Mouse (Mus musculus) small intestine, adult 2 months (tissue): Measurements from ENCODE around the gene Snrpd2. TPM values are rescaled to one million over a fixed set of nuclear protein-coding genes. Genes with fewer than 3 reads are reported as not detected.

Experiments used
- H3K27ac ChIP-seq: fragments of 200-500 bp; 2 replicates; pipeline ENCODE4 v1.5.1; 2012; ENCODE audit warnings: low read depth, low read length, control low read depth, inconsistent platforms; ENCODE audit not compliant: insufficient read depth
- H3K27me3 ChIP-seq: fragments of 200-500 bp; 2 replicates; pipeline ENCODE4 v1.6.1; 2012; ENCODE audit warnings: mild to moderate bottlenecking, moderate library complexity, low read length, inconsistent platforms; ENCODE audit not compliant: control insufficient read depth, insufficient read depth
- H3K36me3 ChIP-seq: fragments of 200-500 bp; 2 replicates; pipeline ENCODE4 v1.6.1; 2012; ENCODE audit warnings: mild to moderate bottlenecking, low read length, control low read depth, inconsistent platforms; ENCODE audit not compliant: control insufficient read depth, insufficient read depth
- H3K4me1 ChIP-seq: fragments of 200-500 bp; 2 replicates; pipeline ENCODE4 v1.6.1; 2012; ENCODE audit warnings: low read length, inconsistent platforms, mixed read lengths; ENCODE audit not compliant: control insufficient read depth, insufficient read depth, insufficient read length
- H3K4me3 ChIP-seq: fragments of 200-500 bp; 2 replicates; pipeline ENCODE4 v1.5.1; 2012; ENCODE audit warnings: low read depth, mild to moderate bottlenecking, control low read depth, inconsistent platforms, low read length, moderate library complexity
- CTCF ChIP-seq: fragments of 200-500 bp; IDR thresholded peaks from 2 replicates; pipeline ENCODE4 v1.5.1; 2012; ENCODE audit warnings: low read depth, mild to moderate bottlenecking, control low read depth, inconsistent platforms, low read length, moderate library complexity, mixed read lengths; ENCODE audit not compliant: insufficient replicate concordance, insufficient read length; ENCODE audit errors: extremely low read depth
- POLR2A ChIP-seq: fragments of 200-500 bp; IDR thresholded peaks from 2 replicates; pipeline ENCODE4 v1.6.1; 2012; ENCODE audit warnings: low read depth, mild to moderate bottlenecking, control low read depth, inconsistent platforms, low read length, moderate library complexity
- WGBS: fragments of 180-500 bp; shearing (Covaris S2); methylation state at CpG from one replicate; pipeline ENCODE4 v1.1.7; 2018; 5-methylcytosine and 5-hydroxymethylcytosine counted together
- polyA plus RNA-seq: library from polyadenylated mRNA; depleted of rRNA; stranded (reverse); fragments of >200 nt; gene quantifications from 2 replicates; pipeline ENCODE4 v1.2.3, GENCODE M21; 2012; rRNA removed

Snrpd2 gene
- 13.2 and 25.8 TPM in 2 replicates for polyA plus RNA-seq

GRCm38 (mm10) chr7:19149626-19150025 lies at the start of gene Snrpd2:
Gene Snrpd2, plus strand, starts transcription at chr7:19149722.
- TF ChIP-seq POLR2A = peak; percentile 48; the same call in 1 of the 2 replicates
- no peak for TF ChIP-seq CTCF
- Histone ChIP-seq H3K36me3 (peaks cover 10% of the 10 kb centered on the region; the same call in 1 of the 2 replicates), H3K4me3 (peak within 1 kb of the TSS; percentile 87), H3K27ac (peak within 1 kb of the TSS; percentile 70), H3K27me3 (no peaks in the 10 kb centered on the region), H3K4me1 (peaks cover 3% of the 10 kb centered on the region; the same call in 1 of the 2 replicates)
- WGBS = under 1% methylated on average over 24 of the region's 24 CpGs

GRCm38 (mm10) chr7:19100290-19100689 lies 49.2 kb upstream of the Snrpd2 start:
- H3K4me1 ChIP-seq = peaks cover under 1% of the 10 kb centered on the region; the same call in 1 of the 2 replicates
- H3K4me3 ChIP-seq = no peak overlapping the region
- H3K27me3 ChIP-seq = peaks cover under 1% of the 10 kb centered on the region; the same call in 1 of the 2 replicates
- TF ChIP-seq POLR2A = no peak
- TF ChIP-seq CTCF = no peak
- 68% methylated on average over 1 of the region's 1 CpGs for WGBS
- no peak overlapping the region for H3K27ac ChIP-seq
- H3K36me3 ChIP-seq = no peaks in the 10 kb centered on the region

DNA sequence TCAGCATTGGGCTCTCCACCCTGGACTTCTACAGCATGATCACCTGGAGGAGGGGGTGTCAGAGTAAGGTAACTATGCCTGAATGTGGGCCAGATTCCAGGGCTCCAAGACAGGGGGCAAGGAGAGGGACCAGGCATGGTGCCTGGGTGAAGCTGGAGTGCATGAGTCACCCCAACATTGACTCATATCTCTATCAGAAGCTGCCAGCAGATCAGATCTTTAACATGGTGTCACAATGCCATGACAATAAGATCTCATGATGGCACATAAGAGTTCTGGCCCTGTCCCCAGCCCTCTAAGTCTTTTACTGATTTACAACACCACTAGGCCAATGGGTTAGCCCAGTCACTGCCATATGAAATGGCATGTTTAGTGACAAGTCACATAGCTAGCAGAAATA lies 45.8 kb upstream of the Snrpd2 start:
- H3K4me1 ChIP-seq = no peaks in the 10 kb centered on the region
- no peak overlapping the region for H3K4me3 ChIP-seq
- no peak overlapping the region for H3K27ac ChIP-seq
- TF ChIP-seq CTCF = no peak
- no peak for TF ChIP-seq POLR2A
- no peaks in the 10 kb centered on the region for H3K36me3 ChIP-seq
- H3K27me3 ChIP-seq = no peaks in the 10 kb centered on the region

DNA sequence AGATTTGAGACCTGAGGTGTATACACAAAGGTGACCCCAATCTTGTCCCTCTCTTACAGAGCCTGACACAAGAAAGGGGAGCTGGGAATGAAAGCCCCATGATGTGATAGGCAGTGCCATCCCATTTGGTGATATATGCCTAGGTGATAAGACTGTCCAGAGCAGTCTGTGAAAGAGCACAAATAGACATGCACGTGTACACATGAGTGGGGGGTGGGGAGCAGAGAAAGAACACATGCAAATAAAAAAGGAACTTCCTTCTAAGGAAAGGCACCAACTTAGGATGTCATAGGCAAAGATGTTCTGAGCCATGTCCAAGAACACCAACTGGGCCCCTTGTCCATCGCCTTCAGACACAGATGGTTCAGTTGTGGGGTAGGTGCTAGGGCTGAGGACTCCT lies 45.0 kb upstream of the Snrpd2 start:
- H3K27ac ChIP-seq = no peak overlapping the region
- H3K4me1 ChIP-seq = no peaks in the 10 kb centered on the region
- H3K4me3 ChIP-seq = no peak overlapping the region
- H3K36me3 ChIP-seq = no peaks in the 10 kb centered on the region
- 71% methylated on average over 2 of the region's 2 CpGs for WGBS
- H3K27me3 ChIP-seq = no peaks in the 10 kb centered on the region
- TF ChIP-seq POLR2A (no peak), CTCF (no peak)

DNA sequence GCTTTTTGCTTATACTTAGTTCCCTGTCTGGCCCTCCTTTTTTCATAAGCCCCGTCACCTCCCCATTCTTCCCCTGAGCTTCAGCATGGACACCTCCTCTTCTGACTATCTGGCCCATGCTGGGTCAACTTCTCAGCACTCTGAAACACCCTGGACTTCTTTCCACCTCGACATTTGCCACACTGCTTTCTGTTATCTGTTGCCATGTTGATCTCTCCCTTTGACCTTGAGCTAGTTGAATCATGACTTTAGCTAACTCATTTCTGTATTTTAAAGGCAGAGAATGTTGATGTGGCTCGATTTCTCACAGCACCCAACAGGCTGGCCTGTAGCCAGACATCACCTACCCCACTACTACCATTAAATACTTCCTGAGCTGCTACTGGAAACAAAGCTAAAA lies 42.1 kb upstream of the Snrpd2 start:
- Histone ChIP-seq H3K27ac (no peak overlapping the region), H3K36me3 (no peaks in the 10 kb centered on the region), H3K4me1 (no peaks in the 10 kb centered on the region), H3K4me3 (no peak overlapping the region), H3K27me3 (no peaks in the 10 kb centered on the region)
- TF ChIP-seq CTCF = no peak
- no peak for TF ChIP-seq POLR2A
- WGBS = 47% methylated on average over 3 of the region's 3 CpGs

DNA sequence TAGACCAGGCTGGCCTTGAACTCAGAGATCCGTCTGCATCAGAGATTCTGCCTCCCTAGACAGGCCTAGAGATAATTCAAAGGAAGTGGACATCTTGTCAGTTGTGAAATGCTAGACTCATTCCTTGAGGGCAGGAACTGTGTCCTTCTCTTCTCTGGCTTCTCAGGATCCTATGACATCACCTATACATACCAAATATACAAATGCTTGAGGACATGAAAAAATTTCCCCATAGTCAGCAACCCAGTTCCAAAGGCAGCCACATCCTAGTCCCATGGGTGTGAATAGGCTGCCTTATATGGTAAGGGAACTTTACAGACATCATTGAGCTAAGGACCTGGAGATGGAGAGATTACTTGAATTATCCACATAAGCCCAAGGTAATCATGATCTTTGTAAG lies 40.0 kb upstream of the Snrpd2 start:
- no peaks in the 10 kb centered on the region for H3K4me1 ChIP-seq
- H3K27me3 ChIP-seq = no peaks in the 10 kb centered on the region
- H3K36me3 ChIP-seq = no peaks in the 10 kb centered on the region
- 86% methylated on average over 1 of the region's 1 CpGs for WGBS
- H3K27ac ChIP-seq = no peak overlapping the region
- no peak for TF ChIP-seq POLR2A
- no peak for TF ChIP-seq CTCF
- no peak overlapping the region for H3K4me3 ChIP-seq

GRCm38 (mm10) chr7:19118028-19118771 lies 31.3 kb upstream of the Snrpd2 start, which contains the start of gene Gm4969:
Gene Gm4969, minus strand, starts transcription at chr7:19118368.
- WGBS = 37% methylated on average over 63 of the region's 64 CpGs
- TF ChIP-seq POLR2A (no peak), CTCF (no peak)
- Histone ChIP-seq H3K4me1 (peaks cover 7% of the 10 kb centered on the region), H3K4me3 (peak within 1 kb of the TSS; percentile 9; the same call in 1 of the 2 replicates), H3K27me3 (no peaks in the 10 kb centered on the region), H3K36me3 (no peaks in the 10 kb centered on the region), H3K27ac (no peak within 1 kb of the TSS)
